Comparison of ENCODE assay signal across 9 mouse cellular contexts in genomic region chr9:37030347-37031213, GRCm38 (mm10).
DNase-seq lines count a peak whose midpoint lies in the region; ATAC-seq and TF ChIP-seq lines count a peak whose summit lies in the region.
"Had no signal": no experiment of that assay in that cellular context is flagged by ENCODE, and none has a peak within 500 bp of the region (broad histone marks: within the 10 kb centered on the region; RNA-seq: fewer than 3 reads in every experiment).

No protein-coding gene starts in this region.

- TF ChIP-seq POLR2A in kidney, adult 2 months (IDR thresholded peaks at IDR 0.05; ENCODE audit: low read depth, low read length) = no peak

- no peaks in the 10 kb centered on the region for H3K9me3 ChIP-seq in kidney, postnatal 0 days (replicated peaks; ENCODE audit: low read length)
- H3K9me3 ChIP-seq in forebrain, embryonic 11.5 days (ENCODE audit: control insufficient read depth, low read length) = no peaks in the 10 kb centered on the region
- H3K9me3 ChIP-seq in limb, embryonic 13.5 days = no peaks in the 10 kb centered on the region
- no peaks in the 10 kb centered on the region for H3K9me3 ChIP-seq in stomach, embryonic 15.5 days

- no peak overlapping the region for H3K9ac ChIP-seq in kidney, postnatal 0 days (ENCODE audit: low read depth, low read length)
- no peak overlapping the region for H3K9ac ChIP-seq in forebrain, embryonic 11.5 days (ENCODE audit: low read length)
- H3K9ac ChIP-seq in limb, embryonic 13.5 days = no peak overlapping the region; the same call in 1 of the 2 replicates
- H3K9ac ChIP-seq in stomach, embryonic 15.5 days = no peak overlapping the region

- no peak for TF ChIP-seq CTCF in kidney, postnatal 0 days (IDR thresholded peaks at IDR 0.05; ENCODE audit: low read depth)
- TF ChIP-seq CTCF in kidney, adult 2 months (conservative IDR thresholded peaks at IDR 0.05; ENCODE audit: insufficient read depth, insufficient read length, low read depth, low read length) = no peak

- H3K27ac ChIP-seq in kidney, postnatal 0 days = peak overlapping the region; percentile 36
- no peak overlapping the region for H3K27ac ChIP-seq in kidney, adult 2 months (ENCODE audit: insufficient read depth, low read depth, low read length)
- H3K27ac ChIP-seq in forebrain, embryonic 11.5 days (ENCODE audit: low read depth, low read length) = peak overlapping the region; percentile 43
- peak overlapping the region; percentile 35 for H3K27ac ChIP-seq in limb, embryonic 13.5 days
- H3K27ac ChIP-seq in stomach, embryonic 15.5 days = peak overlapping the region; percentile 46

- H3K4me3 ChIP-seq in kidney, postnatal 0 days (replicated peaks; ENCODE audit: low read depth, low read length) = no peak overlapping the region
- no peak overlapping the region for H3K4me3 ChIP-seq in kidney, adult 2 months (ENCODE audit: insufficient read depth, low read depth, low read length)
- H3K4me3 ChIP-seq in forebrain, embryonic 11.5 days (ENCODE audit: low read depth, low read length) = no peak overlapping the region
- no peak overlapping the region for H3K4me3 ChIP-seq in limb, embryonic 13.5 days
- H3K4me3 ChIP-seq in stomach, embryonic 15.5 days (replicated peaks) = no peak overlapping the region

- no peaks in the 10 kb centered on the region for H3K36me3 ChIP-seq in kidney, postnatal 0 days (ENCODE audit: insufficient read depth, low read length)
- H3K36me3 ChIP-seq in kidney, adult 2 months (ENCODE audit: control insufficient read depth, insufficient read depth, low read length) = no peaks in the 10 kb centered on the region
- no peaks in the 10 kb centered on the region for H3K36me3 ChIP-seq in forebrain, embryonic 11.5 days (ENCODE audit: control insufficient read depth, insufficient read depth, low read length)
- H3K36me3 ChIP-seq in limb, embryonic 13.5 days = no peaks in the 10 kb centered on the region
- H3K36me3 ChIP-seq in stomach, embryonic 15.5 days = no peaks in the 10 kb centered on the region

- peak; percentile 67 for ATAC-seq in kidney, postnatal 0 days (replicated peaks; ENCODE audit: low FRiP score, low read depth)
- ATAC-seq in forebrain, embryonic 11.5 days (replicated peaks; ENCODE audit: low FRiP score) = 0 out of 2 replicates have a peak, but pooled peaks have one; percentile 26
- peak; percentile 91 for ATAC-seq in limb, embryonic 13.5 days (ENCODE audit: low FRiP score, low read depth)
- ATAC-seq in stomach, embryonic 15.5 days (ENCODE audit: insufficient read depth, low FRiP score, low read depth) = peak; percentile 70

- H3K4me2 ChIP-seq in kidney, postnatal 0 days (ENCODE audit: low read length) = no peak overlapping the region
- H3K4me2 ChIP-seq in forebrain, embryonic 11.5 days (ENCODE audit: low read depth, low read length, severe bottlenecking) = no peak overlapping the region
- peak overlapping the region; percentile 45 for H3K4me2 ChIP-seq in limb, embryonic 13.5 days (replicated peaks)
- peak overlapping the region; percentile 4; the same call in 1 of the 2 replicates for H3K4me2 ChIP-seq in stomach, embryonic 15.5 days

- no peaks in the 10 kb centered on the region for H3K27me3 ChIP-seq in kidney, postnatal 0 days (ENCODE audit: insufficient read depth, low read length)
- H3K27me3 ChIP-seq in kidney, adult 2 months (replicated peaks; ENCODE audit: control insufficient read depth, insufficient read depth, low read length) = no peaks in the 10 kb centered on the region
- H3K27me3 ChIP-seq in forebrain, embryonic 11.5 days (ENCODE audit: control insufficient read depth, insufficient read depth, low read length) = no peaks in the 10 kb centered on the region
- H3K27me3 ChIP-seq in limb, embryonic 13.5 days = peaks cover 69% of the 10 kb centered on the region
- no peaks in the 10 kb centered on the region for H3K27me3 ChIP-seq in stomach, embryonic 15.5 days (replicated peaks)

- H3K4me1 ChIP-seq in kidney, postnatal 0 days (replicated peaks; ENCODE audit: insufficient read depth, low read length) = peaks cover 4% of the 10 kb centered on the region; the same call in 1 of the 2 replicates
- H3K4me1 ChIP-seq in kidney, adult 2 months (ENCODE audit: control insufficient read depth, insufficient read depth, low read length) = no peaks in the 10 kb centered on the region
- H3K4me1 ChIP-seq in forebrain, embryonic 11.5 days (replicated peaks; ENCODE audit: control insufficient read depth, insufficient read depth, low read length) = peaks cover 30% of the 10 kb centered on the region
- peaks cover 54% of the 10 kb centered on the region for H3K4me1 ChIP-seq in limb, embryonic 13.5 days
- H3K4me1 ChIP-seq in stomach, embryonic 15.5 days = peaks cover 14% of the 10 kb centered on the region; the same call in 1 of the 2 replicates

- WGBS in kidney, postnatal 0 days = 20% methylated on average over 9 of the region's 9 CpGs
- 55% methylated on average over 9 of the region's 9 CpGs for WGBS in kidney, adult 2 months
- WGBS in forebrain, embryonic 11.5 days = 33% methylated on average over 9 of the region's 9 CpGs
- WGBS in limb, embryonic 13.5 days = 12% methylated on average over 9 of the region's 9 CpGs
- WGBS in stomach, embryonic 15.5 days = 31% methylated on average over 9 of the region's 9 CpGs

- DNase-seq in kidney, postnatal 0 days (ENCODE audit: low spot score) = peak; percentile 90
- DNase-seq in kidney, adult 2 months = no peak
- peak; percentile 60 for DNase-seq in forebrain, embryonic 11.5 days (ENCODE audit: low spot score)
- no peak for DNase-seq in layer of hippocampus, postnatal 14 days (ENCODE audit: low spot score in 2 of 2)
- DNase-seq in layer of hippocampus, adult 9-11 months = no peak
- no peak for DNase-seq in urinary bladder, postnatal 25 days (ENCODE audit: low spot score)
- DNase-seq: thymus, postnatal 25 days had no signal

Comparison
In these comparisons a context has a peak if more than half of its experiments do, and no peak if none do; other contexts are left out.
1. DNase-seq: peak in kidney, postnatal 0 days (single experiment) and forebrain, embryonic 11.5 days (single experiment); none in kidney, adult 2 months (single experiment), layer of hippocampus, postnatal 14 days (0 of 2), layer of hippocampus, adult 9-11 months (single experiment) and urinary bladder, postnatal 25 days (single experiment).
2. ATAC-seq: peak in every context shown above with its lines; median percentile 91 in limb, embryonic 13.5 days; 70 in stomach, embryonic 15.5 days; 67 in kidney, postnatal 0 days; 26 in forebrain, embryonic 11.5 days.
3. H3K4me2 ChIP-seq: peak in limb, embryonic 13.5 days (single experiment) and stomach, embryonic 15.5 days (single experiment); none in kidney, postnatal 0 days (single experiment) and forebrain, embryonic 11.5 days (single experiment).